Mouse (Mus musculus) gastrocnemius, postnatal 36 days (tissue): ENCODE data around the gene Gtdc1. TPM values are rescaled to one million over a fixed set of nuclear protein-coding genes. Genes with fewer than 3 reads are reported as not detected.
A peak's percentile ranks its signal among the peaks of the same experiment; 100 is the strongest.

Experiments
- DNase-seq, 2 experiments: peaks; one replicate each; pipeline ENCODE4 v3.0.0; 2022
- intact Hi-C: fragments of 180-260 bp; cut with DNase I; formaldehyde crosslinking; loops from one replicate; pipeline ENCODE4 v1.15.1; 2025
- total RNA-seq, 2 experiments: library from RNA; stranded (reverse); gene quantifications; 2 replicates each; pipeline ENCODE4 v1.2.3; 2021

Gtdc1 gene
- total RNA-seq, 2 experiments from 2014 or later = 22.9 to 28.9 TPM

- intact Hi-C loops = no loop called here
- no peak for DNase-seq
Measured at GRCm38 (mm10) chr2:44801361-44801760, 126.1 kb downstream of the Gtdc1 start.

GRCm38 (mm10) chr2:44791840-44792239, 135.6 kb downstream of the Gtdc1 start:
- no peak for DNase-seq
- intact Hi-C loops = no loop called here

GRCm38 (mm10) chr2:44791134-44791533, 136.3 kb downstream of the Gtdc1 start:
- intact Hi-C loops = no loop called here
- no peak for DNase-seq

GRCm38 (mm10) chr2:44782746-44783145, 144.7 kb downstream of the Gtdc1 start:
- DNase-seq = no peak
- intact Hi-C loops = no loop called here

GRCm38 (mm10) chr2:44780961-44781360, 146.5 kb downstream of the Gtdc1 start:
- no peak for DNase-seq
- intact Hi-C loops = no loop called here

GRCm38 (mm10) chr2:44763898-44764297, 163.6 kb downstream of the Gtdc1 start:
- intact Hi-C loops = no loop called here
- no peak for DNase-seq

- intact Hi-C loops = no loop called here
- no peak for DNase-seq
Measured at GRCm38 (mm10) chr2:44736618-44737017, 190.8 kb downstream of the Gtdc1 start.

- no peak for DNase-seq
- intact Hi-C loops = no loop called here
Measured at GRCm38 (mm10) chr2:44721461-44721860, 206.0 kb downstream of the Gtdc1 start.

- no peak for DNase-seq
Measured at GRCm38 (mm10) chr2:44705883-44706615, 221.4 kb downstream of the Gtdc1 start.

GRCm38 (mm10) chr2:44700276-44700675, 227.2 kb downstream of the Gtdc1 start:
- DNase-seq = no peak
- intact Hi-C loops = no loop called here

More at GRCm38 (mm10) chr2:44705883-44706615, 221.4 kb downstream of the Gtdc1 start:
- intact Hi-C loops = no loop called here

- intact Hi-C loops = no loop called here
- DNase-seq = no peak
Measured at GRCm38 (mm10) chr2:44696441-44696840, 231.0 kb downstream of the Gtdc1 start.

- intact Hi-C loops = no loop called here
- DNase-seq = no peak
Measured at GRCm38 (mm10) chr2:44693898-44694297, 233.6 kb downstream of the Gtdc1 start.

- no peak for DNase-seq
- intact Hi-C loops = no loop called here
Measured at GRCm38 (mm10) chr2:44664049-44664448, 263.4 kb downstream of the Gtdc1 start.

GRCm38 (mm10) chr2:44659870-44660269, 267.6 kb downstream of the Gtdc1 start:
- DNase-seq = no peak

GRCm38 (mm10) chr2:44659011-44659410, 268.4 kb downstream of the Gtdc1 start:
- DNase-seq = no peak
- intact Hi-C loops = no loop called here

More at GRCm38 (mm10) chr2:44659870-44660269, 267.6 kb downstream of the Gtdc1 start:
- intact Hi-C loops = no loop called here

GRCm38 (mm10) chr2:44648537-44648936, 278.9 kb downstream of the Gtdc1 start:
- intact Hi-C loops = no loop called here

GRCm38 (mm10) chr2:44646398-44646797, 281.1 kb downstream of the Gtdc1 start:
- intact Hi-C loops = no loop called here
- DNase-seq = peak; percentile 15 to 24

More at GRCm38 (mm10) chr2:44648537-44648936, 278.9 kb downstream of the Gtdc1 start:
- DNase-seq = no peak

GRCm38 (mm10) chr2:44639370-44639769, 288.1 kb downstream of the Gtdc1 start:
- intact Hi-C loops = no loop called here
- no peak for DNase-seq

GRCm38 (mm10) chr2:44638157-44638556, 289.3 kb downstream of the Gtdc1 start:
- intact Hi-C loops = no loop called here

GRCm38 (mm10) chr2:44633971-44634370, 293.5 kb downstream of the Gtdc1 start:
- intact Hi-C loops = no loop called here
- DNase-seq = no peak

More at GRCm38 (mm10) chr2:44638157-44638556, 289.3 kb downstream of the Gtdc1 start:
- DNase-seq = no peak

- intact Hi-C loops = no loop called here
- DNase-seq = no peak
Measured at GRCm38 (mm10) chr2:44633064-44633463, 294.4 kb downstream of the Gtdc1 start.

- no peak for DNase-seq
Measured at GRCm38 (mm10) chr2:44632584-44632983, 294.9 kb downstream of the Gtdc1 start.

More at GRCm38 (mm10) chr2:44632584-44632983, 294.9 kb downstream of the Gtdc1 start:
- intact Hi-C loops = no loop called here
